Mouse (Mus musculus): Measurements from ENCODE around the gene Dph1.

DNA sequence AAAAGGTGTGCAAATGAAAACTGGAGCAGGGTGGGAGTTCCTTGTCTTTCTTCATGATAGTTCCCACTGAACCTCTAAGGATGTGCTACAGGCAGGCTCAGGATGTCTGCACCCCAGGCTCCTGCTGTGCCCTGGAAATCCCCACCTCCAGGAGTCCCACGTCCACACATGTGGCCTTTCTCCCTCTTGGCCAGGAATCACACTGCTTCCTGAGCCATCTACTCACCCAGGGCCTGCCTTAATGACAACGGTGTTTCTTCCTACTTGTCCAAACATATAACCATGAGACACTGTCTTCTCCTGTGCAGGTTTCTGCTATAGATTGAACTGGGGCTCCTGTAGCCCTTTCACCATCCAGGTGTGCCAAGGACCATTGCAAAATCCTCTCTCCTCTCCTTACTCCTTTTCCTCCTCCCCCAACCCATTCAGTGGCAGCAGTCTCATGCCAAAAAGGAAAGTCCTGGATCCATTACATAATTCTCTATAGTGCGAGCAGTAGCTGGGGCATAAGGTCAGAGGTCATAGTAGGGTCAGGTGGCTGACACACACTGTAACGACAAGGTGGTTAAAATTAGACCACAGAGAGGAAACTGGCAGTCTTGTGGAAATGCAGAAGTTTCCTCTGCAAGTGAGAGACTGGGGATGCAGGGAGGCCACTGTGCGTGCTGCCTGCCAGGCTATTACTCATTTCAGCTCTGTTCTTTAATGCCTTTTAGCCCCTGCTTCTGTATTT lies 54.2 kb downstream of the Dph1 start:
- no peak for TF ChIP-seq POLR2A (IDR thresholded peaks at IDR 0.05; ENCODE audit: borderline replicate concordance, control insufficient read depth, low read depth, low read length)
- no peak for TF ChIP-seq CTCF (IDR thresholded peaks at IDR 0.05; ENCODE audit: control insufficient read depth, insufficient read depth, low read length)
